Comparison of ENCODE assay signal across 22 mouse cellular contexts in the genomic region with DNA sequence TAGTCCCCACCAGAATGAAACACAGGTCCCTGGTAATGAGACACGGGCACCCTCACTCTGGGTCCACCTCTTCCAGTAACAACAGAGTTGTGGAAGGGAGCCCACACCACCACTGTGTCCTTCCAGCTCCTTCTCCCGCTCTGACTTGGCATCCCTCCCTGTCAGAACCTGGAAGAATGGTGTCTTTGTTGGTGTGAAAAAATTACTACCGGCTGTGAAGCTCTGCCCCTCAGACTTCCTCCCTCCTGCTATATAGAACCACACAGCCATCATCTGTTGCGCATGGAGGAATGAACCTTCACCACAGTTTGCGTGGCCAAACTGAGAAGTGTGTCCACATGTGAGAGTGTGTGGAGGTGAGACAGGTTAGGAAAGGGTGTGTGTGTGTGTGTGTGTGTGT. TPM values are rescaled to one million over a fixed set of nuclear protein-coding genes. Genes with fewer than 3 reads are reported as not detected.
A peak's percentile ranks its signal among the peaks of the same experiment; 100 is the strongest.
DNase-seq lines count a peak whose midpoint lies in the region; ATAC-seq and TF ChIP-seq lines count a peak whose summit lies in the region.
"Had no signal": no experiment of that assay in that cellular context is flagged by ENCODE, and none has a peak within 500 bp of the region (broad histone marks: within the 10 kb centered on the region; RNA-seq: fewer than 3 reads in every experiment).

No protein-coding gene starts in this region.

- H3K9me3 ChIP-seq in embryonic facial prominence, embryonic 13.5 days = no peaks in the 10 kb centered on the region
- H3K9me3 ChIP-seq in embryonic facial prominence, embryonic 10.5 days = no peaks in the 10 kb centered on the region
- no peaks in the 10 kb centered on the region for H3K9me3 ChIP-seq in limb, embryonic 12.5 days
- H3K9me3 ChIP-seq in hindbrain, embryonic 10.5 days = no peaks in the 10 kb centered on the region
- H3K9me3 ChIP-seq: G1E; heart, embryonic 13.5 days; hindbrain, embryonic 15.5 days had no signal

- TF ChIP-seq CTCF in brain, embryonic 14.5 days (IDR thresholded peaks at IDR 0.05; ENCODE audit: borderline replicate concordance, extremely low read depth, insufficient read depth, insufficient read length) = no peak

- no peak for TF ChIP-seq POLR2A in brain, embryonic 14.5 days (IDR thresholded peaks at IDR 0.05; ENCODE audit: borderline replicate concordance, extremely low read depth, insufficient read depth, insufficient read length, poor library complexity, severe bottlenecking)

- no peak for DNase-seq in embryonic facial prominence, embryonic 10.5 days (ENCODE audit: low spot score)
- peak; percentile 20 for DNase-seq in brain, embryonic 14.5 days (ENCODE audit: low read depth)
- DNase-seq in adrenal gland, postnatal 14 days = no peak
- no peak for DNase-seq in thymus, postnatal 36 days
- no peak for DNase-seq in hindbrain, embryonic 10.5 days (ENCODE audit: low spot score)
- DNase-seq: adrenal gland, postnatal 25 days; B cell, adult 2 months; cerebellum, adult 2 months; gastrocnemius, postnatal 36 days; heart, adult 11 months; heart, postnatal 4 days had no signal

- no peaks in the 10 kb centered on the region for H3K36me3 ChIP-seq in embryonic facial prominence, embryonic 13.5 days
- H3K36me3 ChIP-seq in embryonic facial prominence, embryonic 10.5 days (replicated peaks) = no peaks in the 10 kb centered on the region
- H3K36me3 ChIP-seq in limb, embryonic 12.5 days = no peaks in the 10 kb centered on the region
- no peaks in the 10 kb centered on the region for H3K36me3 ChIP-seq in hindbrain, embryonic 10.5 days
- H3K36me3 ChIP-seq: G1E; heart, embryonic 13.5 days; hindbrain, embryonic 15.5 days had no signal

- H3K4me2 ChIP-seq in embryonic facial prominence, embryonic 13.5 days = no peak overlapping the region
- no peak overlapping the region for H3K4me2 ChIP-seq in limb, embryonic 12.5 days
- H3K4me2 ChIP-seq: heart, embryonic 13.5 days; hindbrain, embryonic 15.5 days had no signal

- 38% methylated on average over 5 of the region's 5 CpGs for WGBS in embryonic facial prominence, embryonic 13.5 days
- WGBS in embryonic facial prominence, embryonic 10.5 days = 56% methylated on average over 5 of the region's 5 CpGs
- 67% methylated on average over 5 of the region's 5 CpGs for WGBS in limb, embryonic 12.5 days
- WGBS in hindbrain, embryonic 10.5 days = 70% methylated on average over 5 of the region's 5 CpGs

- peak overlapping the region; percentile 28; the same call in 1 of the 2 replicates for H3K27ac ChIP-seq in embryonic facial prominence, embryonic 13.5 days
- no peak overlapping the region for H3K27ac ChIP-seq in embryonic facial prominence, embryonic 10.5 days (replicated peaks)
- peak overlapping the region; percentile 74 for H3K27ac ChIP-seq in limb, embryonic 12.5 days
- no peak overlapping the region for H3K27ac ChIP-seq in hindbrain, embryonic 10.5 days
- H3K27ac ChIP-seq: heart, embryonic 13.5 days; hindbrain, embryonic 15.5 days had no signal

- peaks cover 10% of the 10 kb centered on the region; the same call in 1 of the 2 replicates for H3K4me1 ChIP-seq in embryonic facial prominence, embryonic 13.5 days
- peaks cover 21% of the 10 kb centered on the region for H3K4me1 ChIP-seq in embryonic facial prominence, embryonic 10.5 days
- H3K4me1 ChIP-seq in limb, embryonic 12.5 days (replicated peaks) = 0 out of 2 replicates have a peak, but pooled peaks cover 13% of the 10 kb centered on the region
- H3K4me1 ChIP-seq in hindbrain, embryonic 10.5 days (replicated peaks) = peaks cover 16% of the 10 kb centered on the region
- H3K4me1 ChIP-seq: heart, embryonic 13.5 days; hindbrain, embryonic 15.5 days had no signal

- H3K9ac ChIP-seq in embryonic facial prominence, embryonic 13.5 days = no peak overlapping the region
- no peak overlapping the region for H3K9ac ChIP-seq in limb, embryonic 12.5 days (replicated peaks)
- H3K9ac ChIP-seq: heart, embryonic 13.5 days; hindbrain, embryonic 15.5 days had no signal

- no peak for ATAC-seq in embryonic facial prominence, embryonic 13.5 days (ENCODE audit: insufficient number of reproducible peaks, insufficient read depth, low FRiP score, low TSS enrichment, low read depth)
- no peak for ATAC-seq in limb, embryonic 12.5 days (ENCODE audit: insufficient number of reproducible peaks, insufficient read depth, low FRiP score, low TSS enrichment, low read depth)
- ATAC-seq: activated CD4-positive, CD25-positive, alpha-beta regulatory T cell, adult 4 months; CD4-positive, CD25-positive, alpha-beta regulatory T cell, adult 4 months; forebrain, embryonic 14.5 days; inflammation-experienced regulatory T-cells, adult 6 months; intestine, postnatal 0 days; Patski had no signal

- H3K27me3 ChIP-seq in embryonic facial prominence, embryonic 13.5 days = no peaks in the 10 kb centered on the region
- H3K27me3 ChIP-seq in embryonic facial prominence, embryonic 10.5 days (replicated peaks; ENCODE audit: low read depth, poor library complexity, severe bottlenecking) = no peaks in the 10 kb centered on the region
- H3K27me3 ChIP-seq in limb, embryonic 12.5 days = 0 out of 2 replicates have a peak, but pooled peaks cover 5% of the 10 kb centered on the region
- no peaks in the 10 kb centered on the region for H3K27me3 ChIP-seq in hindbrain, embryonic 10.5 days (ENCODE audit: insufficient read depth, poor library complexity, severe bottlenecking)
- H3K27me3 ChIP-seq: heart, embryonic 13.5 days; hindbrain, embryonic 15.5 days; Patski had no signal

- H3K4me3 ChIP-seq in embryonic facial prominence, embryonic 13.5 days = no peak overlapping the region
- H3K4me3 ChIP-seq in embryonic facial prominence, embryonic 10.5 days = no peak overlapping the region
- no peak overlapping the region for H3K4me3 ChIP-seq in limb, embryonic 12.5 days (replicated peaks)
- H3K4me3 ChIP-seq in hindbrain, embryonic 10.5 days = no peak overlapping the region
- H3K4me3 ChIP-seq: heart, embryonic 13.5 days; hindbrain, embryonic 15.5 days had no signal

RNA-seq across cellular contexts. Expression of gene Foxc1, which starts 30.7 kb away (rescaled TPM):
- 1.6 and 2.9 TPM in 2 replicates for polyA plus RNA-seq in embryonic facial prominence, embryonic 13.5 days (2015; fragmentation: Nextera tagmentation; extraction: Ambion mirVana)
- 3.3 and 4.1 TPM in 2 replicates for polyA plus RNA-seq in embryonic facial prominence, embryonic 10.5 days (2016; fragmentation: Nextera tagmentation; extraction: Ambion mirVana)
- 3.8 and 6.3 TPM in 2 replicates for polyA plus RNA-seq in brain, embryonic 14.5 days (2012; rRNA removed)
- 7.5 and 8.5 TPM in 2 replicates for polyA plus RNA-seq in limb, embryonic 12.5 days (2016; fragmentation: Nextera tagmentation; extraction: Ambion mirVana)
- 7.1 TPM in 2 replicates for total RNA-seq in adrenal gland, postnatal 14 days (2021)
- polyA plus RNA-seq in hindbrain, embryonic 10.5 days (2016; fragmentation: Nextera tagmentation; extraction: Ambion mirVana) = 2.9 and 3.7 TPM in 2 replicates
- polyA plus RNA-seq: activated CD4-positive, CD25-positive, alpha-beta regulatory T cell, adult 4 months; CD4-positive, CD25-positive, alpha-beta regulatory T cell, adult 4 months; G1E; inflammation-experienced regulatory T-cells, adult 6 months had no signal

Comparison
In these comparisons a context has a peak if more than half of its experiments do, and no peak if none do; other contexts are left out.
1. H3K27ac ChIP-seq: peak in embryonic facial prominence, embryonic 13.5 days (single experiment) and limb, embryonic 12.5 days (single experiment); none in embryonic facial prominence, embryonic 10.5 days (single experiment) and hindbrain, embryonic 10.5 days (single experiment).